Mouse (Mus musculus): ENCODE measurements at regions not wholly inside any gene's neighbourhood (a gene's known extent, or its start where the extent isn't known, plus 50 kb on each side); places are given as distances from the start of the nearest gene placed in this dataset.

GRCm38 (mm10) chr16:50103340-50103739, 303.0 kb downstream of the Cd47 start:
- no peaks in the 10 kb centered on the region for H3K36me3 ChIP-seq
- no peak overlapping the region for H3K9ac ChIP-seq
- ATAC-seq (ENCODE audit: insufficient number of reproducible peaks, insufficient read depth, low FRiP score, low TSS enrichment, low read depth), result no peak
- H3K4me2 ChIP-seq, result no peak overlapping the region
- no peaks in the 10 kb centered on the region for H3K27me3 ChIP-seq
- no peaks in the 10 kb centered on the region for H3K9me3 ChIP-seq
- WGBS, result 83% methylated on average over 7 of the region's 7 CpGs
- no peak overlapping the region for H3K27ac ChIP-seq
- H3K4me1 ChIP-seq, result no peaks in the 10 kb centered on the region
- no peak overlapping the region for H3K4me3 ChIP-seq

- 92% methylated on average over 7 of the region's 7 CpGs for WGBS
These were observed 314.0 kb downstream of the Bbx start for GRCm38 (mm10) chr16:50118150-50118549.

DNA sequence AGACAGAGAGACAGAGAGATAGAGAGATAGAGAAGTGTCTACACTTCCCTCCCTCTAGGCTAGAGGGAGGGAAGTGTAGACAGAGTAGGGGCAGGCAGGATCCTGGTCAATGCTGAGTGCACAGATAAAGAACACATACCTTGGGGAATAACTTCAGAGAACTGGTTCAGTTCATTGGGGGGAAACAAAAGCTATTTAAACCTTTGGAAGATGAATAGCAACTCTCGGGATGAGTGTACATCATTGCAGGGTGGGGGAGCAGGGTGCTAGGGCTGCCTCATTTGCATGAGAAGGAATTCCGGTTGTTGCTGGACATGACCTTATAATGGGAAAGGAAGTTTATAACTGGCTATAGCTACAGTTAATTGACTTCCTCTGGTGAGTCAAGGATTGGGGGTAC, 309.7 kb downstream of the Bbx start:
- H3K4me2 ChIP-seq, result no peak overlapping the region
- 75% methylated on average over 2 of the region's 2 CpGs for WGBS
- no peaks in the 10 kb centered on the region for H3K27me3 ChIP-seq

More at GRCm38 (mm10) chr16:50118150-50118549, 314.0 kb downstream of the Bbx start:
- Histone ChIP-seq H3K27me3 (no peaks in the 10 kb centered on the region), H3K9ac (no peak overlapping the region), H3K4me1 (no peaks in the 10 kb centered on the region), H3K27ac (no peak overlapping the region), H3K4me3 (no peak overlapping the region), H3K36me3 (no peaks in the 10 kb centered on the region), H3K9me3 (no peaks in the 10 kb centered on the region), H3K4me2 (no peak overlapping the region)
- no peak for ATAC-seq (ENCODE audit: insufficient number of reproducible peaks, insufficient read depth, low FRiP score, low TSS enrichment, low read depth)

GRCm38 (mm10) chr16:50124646-50125045, 307.5 kb downstream of the Bbx start:
- WGBS, result 86% methylated on average over 4 of the region's 4 CpGs
- Histone ChIP-seq H3K27ac (no peak overlapping the region), H3K36me3 (no peaks in the 10 kb centered on the region), H3K9ac (no peak overlapping the region), H3K4me1 (no peaks in the 10 kb centered on the region), H3K4me3 (no peak overlapping the region), H3K4me2 (no peak overlapping the region), H3K27me3 (no peaks in the 10 kb centered on the region), H3K9me3 (no peaks in the 10 kb centered on the region)
- no peak for ATAC-seq (ENCODE audit: insufficient number of reproducible peaks, insufficient read depth, low FRiP score, low TSS enrichment, low read depth)

More for the DNA sequence above, 309.7 kb downstream of the Bbx start:
- no peaks in the 10 kb centered on the region for H3K36me3 ChIP-seq
- H3K4me3 ChIP-seq, result no peak overlapping the region
- H3K9ac ChIP-seq, result no peak overlapping the region
- no peaks in the 10 kb centered on the region for H3K9me3 ChIP-seq
- no peak for ATAC-seq (ENCODE audit: insufficient number of reproducible peaks, insufficient read depth, low FRiP score, low TSS enrichment, low read depth)
- no peaks in the 10 kb centered on the region for H3K4me1 ChIP-seq
- H3K27ac ChIP-seq, result no peak overlapping the region

- no peaks in the 10 kb centered on the region for H3K4me1 ChIP-seq
- no peak for ATAC-seq (ENCODE audit: insufficient number of reproducible peaks, insufficient read depth, low FRiP score, low TSS enrichment, low read depth)
- no peak overlapping the region for H3K4me3 ChIP-seq
- no peaks in the 10 kb centered on the region for H3K9me3 ChIP-seq
- no peak overlapping the region for H3K27ac ChIP-seq
- H3K4me2 ChIP-seq, result no peak overlapping the region
- WGBS, result 39% methylated on average over 5 of the region's 5 CpGs
- no peaks in the 10 kb centered on the region for H3K27me3 ChIP-seq
- H3K36me3 ChIP-seq, result no peaks in the 10 kb centered on the region
- no peak overlapping the region for H3K9ac ChIP-seq
These were observed 306.6 kb downstream of the Bbx start for GRCm38 (mm10) chr16:50125564-50125963.

- Histone ChIP-seq H3K27me3 (no peaks in the 10 kb centered on the region), H3K4me1 (no peaks in the 10 kb centered on the region), H3K9me3 (no peaks in the 10 kb centered on the region), H3K27ac (no peak overlapping the region), H3K36me3 (no peaks in the 10 kb centered on the region), H3K4me3 (no peak overlapping the region), H3K4me2 (no peak overlapping the region), H3K9ac (no peak overlapping the region)
- no peak for ATAC-seq (ENCODE audit: insufficient number of reproducible peaks, insufficient read depth, low FRiP score, low TSS enrichment, low read depth)
- 89% methylated on average over 2 of the region's 2 CpGs for WGBS
These were observed 300.8 kb downstream of the Bbx start for GRCm38 (mm10) chr16:50131406-50131805.

All from embryonic facial prominence, embryonic 13.5 days (tissue).